Mouse (Mus musculus) forebrain, postnatal 0 days (tissue): ENCODE results near the gene Cpt1b. TPM values are rescaled to one million over a fixed set of nuclear protein-coding genes. Genes with fewer than 3 reads are reported as not detected.

Experiments used
- ATAC-seq: fragments of 200-750 bp; cut with Nextera tagmentation; 2 replicates; pipeline ENCODE4 v1.8.0; 2017; ENCODE audit warnings: mild to moderate bottlenecking, moderate library complexity
- DNase-seq: peaks from one replicate; pipeline ENCODE4 v3.0.0-alpha.2; 2015
- H3K27ac ChIP-seq: fragments of 300-500 bp; sonication (generic); 2 replicates; pipeline ENCODE4 v1.5.1; 2014; ENCODE audit warnings: low read depth, mild to moderate bottlenecking, antibody characterized with exemption, low read length, moderate library complexity, mixed read lengths
- H3K27me3 ChIP-seq: fragments of 300-500 bp; sonication (generic); 2 replicates; pipeline ENCODE4 v1.6.1; 2014; ENCODE audit warnings: mild to moderate bottlenecking, low read length, mixed read lengths; ENCODE audit not compliant: insufficient read depth
- H3K36me3 ChIP-seq: fragments of 300-500 bp; sonication (generic); 2 replicates; pipeline ENCODE4 v1.6.1; 2014; ENCODE audit warnings: mild to moderate bottlenecking, moderate library complexity; ENCODE audit not compliant: insufficient read depth
- H3K4me1 ChIP-seq: fragments of 300-500 bp; sonication (generic); 2 replicates; pipeline ENCODE4 v1.6.1; 2014; ENCODE audit warnings: antibody characterized with exemption; ENCODE audit not compliant: insufficient read depth
- H3K4me2 ChIP-seq: fragments of 300-500 bp; sonication (generic); 2 replicates; pipeline ENCODE4 v1.6.1; 2014; ENCODE audit warnings: low read depth, mild to moderate bottlenecking, moderate library complexity
- H3K4me3 ChIP-seq: fragments of 300-500 bp; sonication (generic); 2 replicates; pipeline ENCODE4 v1.5.1; 2014; ENCODE audit warnings: low read depth, low read length, mixed read lengths
- H3K9ac ChIP-seq: fragments of 300-500 bp; sonication (generic); 2 replicates; pipeline ENCODE4 v1.6.1; 2014; ENCODE audit warnings: mild to moderate bottlenecking
- H3K9me3 ChIP-seq: fragments of 300-500 bp; sonication (generic); 2 replicates; pipeline ENCODE4 v1.6.1; 2016; ENCODE audit warnings: low read length
- CTCF ChIP-seq: sonication (generic); IDR thresholded peaks from 2 replicates; pipeline ENCODE4 v1.5.1; 2016; ENCODE audit warnings: antibody characterized with exemption, control low read depth, low read depth
- WGBS: fragments of 180-500 bp; shearing (Covaris S2); extraction: QIAGEN DNeasy Blood & Tissue Kit; methylation state at CpG from one replicate; pipeline ENCODE4 v1.1.7; 2014; 5-methylcytosine and 5-hydroxymethylcytosine counted together
- polyA plus RNA-seq: library from polyadenylated mRNA; unstranded; fragments of >200 nt; fragmentation: Nextera tagmentation; extraction: Ambion mirVana; gene quantifications from 2 replicates; pipeline ENCODE4 v1.2.1, GENCODE M21; 2015
- total RNA-seq: library from RNA; depleted of rRNA; stranded (reverse); fragments of >200 nt; gene quantifications from 2 replicates; pipeline ENCODE4 v1.2.3, GENCODE M21; 2014

The Cpt1b gene
- total and polyA plus RNA-seq, 2 experiments from 2014 or later, result 1.3 to 5.0 TPM

DNA sequence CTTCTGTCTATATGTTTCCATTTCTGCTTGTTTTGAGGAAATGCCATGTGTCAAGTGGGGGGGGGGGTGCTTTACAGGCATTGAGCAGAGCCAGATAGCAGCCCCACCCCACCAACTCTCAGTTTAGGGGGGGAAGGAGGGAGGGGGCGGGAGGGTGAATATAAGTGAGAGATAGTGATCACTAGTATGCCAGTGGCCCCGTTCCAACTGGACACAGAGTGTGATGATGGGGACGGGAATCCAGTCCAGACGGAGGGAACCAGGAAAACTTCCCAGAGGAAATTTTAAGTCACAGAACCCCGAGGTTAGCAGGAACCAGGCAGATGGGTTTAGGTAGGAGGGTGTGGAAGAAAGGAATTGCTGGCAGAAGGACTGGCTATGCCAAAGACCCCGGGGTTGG, 30.0 kb upstream of the Cpt1b start:
- Histone ChIP-seq H3K27me3 (no peaks in the 10 kb centered on the region), H3K4me1 (peaks cover 13% of the 10 kb centered on the region), H3K27ac (no peak overlapping the region), H3K4me3 (peak overlapping the region; percentile 87; the same call in 1 of the 2 replicates), H3K4me2 (peak overlapping the region; percentile 83), H3K9ac (no peak overlapping the region), H3K9me3 (no peaks in the 10 kb centered on the region), H3K36me3 (peaks cover 40% of the 10 kb centered on the region)
- no peak for TF ChIP-seq CTCF
- 68% methylated on average over 6 of the region's 6 CpGs for WGBS
- DNase-seq (no peak), ATAC-seq (no peak)

DNA sequence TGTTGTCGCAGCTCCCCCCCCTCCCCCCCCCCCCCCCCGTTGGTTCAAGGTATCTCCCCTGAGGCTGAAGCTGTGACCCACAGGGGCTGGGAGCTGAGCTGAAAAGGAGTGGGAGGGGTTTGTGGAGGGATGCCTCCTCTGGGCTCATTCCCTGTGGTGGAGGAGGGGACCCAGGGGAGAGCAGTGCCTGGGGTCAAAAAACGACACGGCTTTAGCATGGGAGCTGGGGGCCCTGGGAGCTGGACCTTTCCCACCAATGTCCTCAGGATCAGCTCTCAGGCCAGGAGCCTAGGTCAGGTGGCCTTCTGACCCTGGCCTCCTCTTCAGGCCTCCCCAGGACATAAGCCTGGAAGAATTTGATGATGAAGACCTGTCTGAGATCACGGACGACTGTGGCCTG, 29.2 kb upstream of the Cpt1b start:
- peak; percentile 11; the same call in 1 of the 2 replicates for ATAC-seq
- H3K36me3 ChIP-seq, result peaks cover 34% of the 10 kb centered on the region
- no peak for TF ChIP-seq CTCF
- H3K27ac ChIP-seq, result peak overlapping the region; percentile 88; the same call in 1 of the 2 replicates
- DNase-seq, result no peak
- H3K4me3 ChIP-seq, result peak overlapping the region; percentile 87
- H3K9me3 ChIP-seq, result no peaks in the 10 kb centered on the region
- no peaks in the 10 kb centered on the region for H3K27me3 ChIP-seq
- 13% methylated on average over 4 of the region's 6 CpGs for WGBS
- H3K9ac ChIP-seq, result peak overlapping the region; percentile 87
- H3K4me2 ChIP-seq, result peak overlapping the region; percentile 83
- peaks cover 13% of the 10 kb centered on the region for H3K4me1 ChIP-seq

DNA sequence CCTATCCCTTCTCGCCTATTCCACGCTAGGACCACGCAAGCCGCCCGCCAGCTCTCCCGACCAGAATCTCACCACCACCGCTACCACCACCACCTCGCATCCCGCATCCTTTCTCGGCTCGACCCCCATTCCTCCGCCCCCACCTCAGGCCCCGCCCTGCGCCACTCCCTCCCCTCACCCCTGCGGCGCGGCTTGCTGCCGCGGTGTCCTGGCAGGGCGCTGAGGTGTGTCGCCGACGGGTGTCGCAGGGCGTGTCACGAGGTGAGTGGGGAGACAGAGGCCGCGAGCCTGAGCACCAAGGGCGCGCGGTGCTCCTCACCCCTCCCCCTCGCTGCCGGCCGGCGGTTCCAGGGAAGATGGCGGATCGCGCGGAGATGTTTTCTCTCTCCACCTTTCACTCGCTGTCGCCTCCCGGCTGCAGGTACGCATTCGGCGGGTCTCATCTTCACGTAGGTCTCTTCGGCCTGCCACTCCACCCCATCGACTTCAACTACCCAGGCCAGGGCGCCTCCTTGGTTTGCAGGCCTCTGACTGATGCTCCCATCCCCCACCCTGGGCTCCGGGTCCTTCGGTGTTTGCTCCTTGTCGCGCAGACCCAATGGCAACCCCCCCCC, 28.3 kb upstream of the Cpt1b start, which contains the start of gene Mapk8ip2:
TSS of gene Mapk8ip2 (plus strand) at position 49 of the 614 bp plus-strand sequence.
- no peak for TF ChIP-seq CTCF
- Histone ChIP-seq H3K9me3 (no peaks in the 10 kb centered on the region), H3K4me3 (peak within 1 kb of the TSS; percentile 87), H3K36me3 (peaks cover 27% of the 10 kb centered on the region), H3K27ac (peak within 1 kb of the TSS; percentile 88), H3K9ac (peak within 1 kb of the TSS; percentile 87), H3K4me1 (peaks cover 13% of the 10 kb centered on the region), H3K27me3 (no peaks in the 10 kb centered on the region), H3K4me2 (peak within 1 kb of the TSS; percentile 83)
- 3% methylated on average over 48 of the region's 53 CpGs for WGBS
- ATAC-seq (peak; percentile 86), DNase-seq (peak; percentile 77)

DNA sequence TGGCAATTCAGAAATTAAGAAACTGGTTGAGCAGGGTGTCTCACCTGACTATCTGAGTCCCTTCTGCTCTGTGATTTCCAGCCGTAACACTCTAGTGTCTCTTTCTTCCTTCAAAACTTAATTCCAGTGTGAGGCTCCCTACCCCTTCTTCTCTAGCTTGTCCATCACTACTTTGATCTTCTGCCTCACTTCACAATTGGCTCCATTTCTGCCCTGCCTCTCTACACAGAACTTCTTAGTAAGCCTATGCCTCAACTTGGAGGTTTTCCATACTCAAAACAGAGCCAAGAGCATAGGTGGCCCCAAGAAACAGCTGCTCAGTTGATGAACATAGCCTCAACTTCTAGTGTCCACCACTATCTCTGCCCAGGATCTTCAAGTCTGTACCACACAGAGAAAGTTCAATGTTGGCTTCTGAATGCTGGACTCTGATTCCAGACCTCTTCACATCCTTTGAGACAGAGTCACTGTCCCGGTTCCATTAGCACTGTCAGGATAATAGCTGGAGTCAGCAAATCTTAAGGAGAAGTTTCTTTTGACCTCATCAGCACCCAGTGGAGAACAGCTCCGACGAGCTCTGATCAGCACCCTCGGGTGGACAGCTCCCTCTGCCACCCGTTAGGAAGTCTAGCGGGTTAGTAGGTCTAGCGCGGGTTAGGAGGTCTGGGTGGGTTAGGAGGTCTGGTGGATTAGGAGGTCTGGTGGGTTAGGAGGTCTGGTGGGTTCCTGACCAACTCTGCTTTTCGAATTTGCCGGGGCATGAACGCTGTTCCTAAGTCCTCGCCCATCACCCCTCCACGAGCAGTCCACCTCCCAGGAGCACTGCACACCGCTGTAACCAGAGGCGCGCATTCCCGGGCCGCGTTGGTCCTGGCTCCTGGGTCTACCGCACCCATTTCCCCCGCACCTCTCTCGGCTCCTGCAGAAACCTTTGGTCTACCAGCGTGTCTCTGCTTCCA, 27.5 kb upstream of the Cpt1b start:
- no peaks in the 10 kb centered on the region for H3K27me3 ChIP-seq
- DNase-seq, result no peak
- H3K27ac ChIP-seq, result peak overlapping the region; percentile 88
- no peak for TF ChIP-seq CTCF
- H3K36me3 ChIP-seq, result peaks cover 19% of the 10 kb centered on the region
- H3K9ac ChIP-seq, result peak overlapping the region; percentile 87
- H3K9me3 ChIP-seq, result no peaks in the 10 kb centered on the region
- H3K4me2 ChIP-seq, result peak overlapping the region; percentile 83
- peak; percentile 81 for ATAC-seq
- H3K4me1 ChIP-seq, result peaks cover 13% of the 10 kb centered on the region
- 6% methylated on average over 24 of the region's 24 CpGs for WGBS
- peak overlapping the region; percentile 87 for H3K4me3 ChIP-seq

DNA sequence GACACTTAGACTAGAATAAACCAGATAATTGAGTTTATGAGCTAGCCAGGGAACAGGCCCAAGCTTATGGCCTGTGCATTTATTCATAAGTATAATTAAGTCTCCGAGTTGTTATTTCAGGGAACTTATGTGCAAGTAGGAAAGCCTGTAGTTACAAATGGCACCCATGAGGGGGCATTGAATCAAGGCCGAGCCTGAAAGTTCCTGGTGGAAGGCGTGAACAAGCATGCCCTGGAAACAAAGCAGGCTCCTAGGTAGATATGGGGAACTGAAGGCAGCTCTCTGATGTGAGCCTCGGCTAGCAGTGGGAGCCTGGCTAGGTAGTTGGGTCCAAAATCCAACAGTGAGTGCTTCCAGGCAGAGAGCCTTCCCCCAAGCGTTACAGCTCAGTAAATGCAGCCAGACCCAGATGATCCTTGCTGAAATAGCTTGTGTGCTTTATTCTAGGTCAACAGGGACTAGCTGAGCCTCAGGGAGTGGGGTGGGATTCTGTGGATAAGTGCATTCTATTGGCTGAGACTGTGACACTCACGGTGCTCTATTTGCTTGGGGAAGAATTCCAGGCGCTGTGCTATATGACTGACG, 16.9 kb upstream of the Cpt1b start:
- 41% methylated on average over 8 of the region's 8 CpGs for whole genome bisulfite sequencing
- Histone ChIP-seq H3K9me3 (no peaks in the 10 kb centered on the region), H3K27me3 (no peaks in the 10 kb centered on the region), H3K4me3 (no peak overlapping the region), H3K36me3 (no peaks in the 10 kb centered on the region), H3K9ac (no peak overlapping the region), H3K27ac (no peak overlapping the region), H3K4me1 (no peaks in the 10 kb centered on the region), H3K4me2 (no peak overlapping the region)
- ATAC-seq (peak; percentile 55; the same call in 1 of the 2 replicates), DNase-seq (peak; percentile 41)
- TF ChIP-seq CTCF, result peak; percentile 52

DNA sequence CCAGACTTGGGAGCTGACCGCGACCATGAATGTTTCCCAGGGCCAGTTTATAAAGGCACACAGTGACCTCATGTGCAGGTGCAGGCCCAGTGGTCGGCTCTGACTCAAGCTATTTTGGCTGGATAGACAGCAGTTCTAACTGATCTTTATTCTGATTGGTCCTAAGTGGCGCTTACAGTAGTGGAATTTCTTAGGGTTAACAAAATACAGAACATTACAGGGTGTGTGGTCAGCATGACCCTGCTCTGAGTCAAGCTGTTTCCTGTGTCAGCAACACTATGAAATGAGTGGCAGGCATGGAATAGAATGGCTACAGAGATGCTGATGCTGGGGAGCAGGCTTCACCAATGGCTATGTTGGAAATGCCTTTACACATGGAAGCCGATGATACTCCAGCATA, 10.2 kb upstream of the Cpt1b start:
- no peaks in the 10 kb centered on the region for H3K36me3 ChIP-seq
- H3K9me3 ChIP-seq, result no peaks in the 10 kb centered on the region
- ATAC-seq, result no peak
- H3K27me3 ChIP-seq, result no peaks in the 10 kb centered on the region
- no peaks in the 10 kb centered on the region for H3K4me1 ChIP-seq
- 90% methylated on average over 5 of the region's 5 CpGs for WGBS
- no peak overlapping the region for H3K4me3 ChIP-seq
- no peak overlapping the region for H3K27ac ChIP-seq
- H3K9ac ChIP-seq, result no peak overlapping the region
- DNase-seq, result no peak
- no peak for TF ChIP-seq CTCF
- no peak overlapping the region for H3K4me2 ChIP-seq

DNA sequence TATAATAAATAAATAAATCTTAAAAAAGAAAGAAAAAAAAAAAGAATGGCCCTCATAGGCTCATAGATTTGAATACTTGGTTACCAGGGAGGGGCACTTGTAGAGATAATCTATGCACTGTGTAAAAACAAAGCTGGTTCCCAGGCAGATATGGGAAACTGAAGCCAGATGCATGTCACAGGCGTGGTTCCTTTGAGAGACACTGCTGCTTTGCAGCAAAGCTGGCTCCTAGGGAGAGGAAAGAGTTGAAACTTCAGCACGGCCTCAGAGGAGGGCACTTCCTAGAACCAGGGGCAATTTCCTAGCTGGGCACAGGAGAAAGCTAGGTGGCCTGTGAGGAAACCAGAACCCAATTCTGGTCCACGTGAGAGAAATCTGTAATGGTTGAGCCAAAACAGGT, 8.5 kb upstream of the Cpt1b start:
- no peak for TF ChIP-seq CTCF
- H3K9me3 ChIP-seq, result no peaks in the 10 kb centered on the region
- 0 out of 2 replicates have a peak, but pooled peaks cover 2% of the 10 kb centered on the region for H3K4me1 ChIP-seq
- no peaks in the 10 kb centered on the region for H3K27me3 ChIP-seq
- H3K9ac ChIP-seq, result no peak overlapping the region
- no peak for ATAC-seq
- no peak overlapping the region for H3K4me3 ChIP-seq
- H3K36me3 ChIP-seq, result no peaks in the 10 kb centered on the region
- no peak overlapping the region for H3K4me2 ChIP-seq
- DNase-seq, result no peak
- no peak overlapping the region for H3K27ac ChIP-seq
- WGBS, result 64% methylated on average over 3 of the region's 3 CpGs
